Mouse (Mus musculus) embryo, embryonic 10 days (tissue): ENCODE results near the gene Slc39a1.

ENCODE experiments used
- DNase-seq: peaks from one replicate; pipeline ENCODE4 v3.0.0-alpha.2; 2015; ENCODE audit warnings: low spot score

Gene Slc39a1

DNA sequence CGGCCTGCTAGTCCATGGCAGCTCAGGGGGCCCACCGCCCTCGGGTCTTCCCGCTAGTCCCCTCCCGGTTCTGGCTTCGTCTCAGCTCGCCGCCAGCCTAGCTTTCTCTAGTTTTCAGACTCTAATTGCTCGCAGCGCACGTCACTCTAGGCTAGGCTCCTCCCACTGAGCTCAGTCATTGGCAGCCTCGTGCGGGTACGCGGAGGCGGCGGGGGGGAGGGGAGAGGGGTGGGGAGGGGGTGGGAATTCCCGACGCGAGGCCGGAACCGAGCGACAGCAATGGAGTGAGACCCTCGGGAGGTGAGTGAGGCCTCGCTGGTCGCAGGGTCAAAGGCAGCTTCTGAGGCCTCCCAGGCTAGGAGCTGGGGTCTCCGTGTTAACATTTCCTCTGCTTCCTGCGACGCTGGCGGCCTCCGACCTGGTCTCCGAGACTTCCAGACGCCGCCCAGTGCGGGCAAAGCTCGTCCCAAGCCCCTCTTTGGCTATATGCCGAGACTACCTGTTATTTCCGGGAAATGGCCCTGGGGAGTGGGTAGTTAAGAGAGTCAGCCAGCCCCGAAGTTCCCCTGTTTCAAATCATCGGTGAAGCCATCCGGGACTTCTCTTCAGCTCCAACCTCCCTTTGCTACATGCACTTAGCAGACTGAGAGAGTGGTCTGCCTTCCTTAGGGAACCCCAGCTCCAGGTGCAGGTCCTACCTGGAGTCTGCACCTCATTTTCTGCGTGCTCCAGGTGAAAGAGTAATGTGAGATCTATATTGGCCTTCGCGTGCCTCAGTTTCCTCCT lies at the start of gene Slc39a1:
Gene Slc39a1 (plus strand): TSS at position 213 of the 786 bp plus-strand sequence.
- peak; percentile 100 for DNase-seq

DNA sequence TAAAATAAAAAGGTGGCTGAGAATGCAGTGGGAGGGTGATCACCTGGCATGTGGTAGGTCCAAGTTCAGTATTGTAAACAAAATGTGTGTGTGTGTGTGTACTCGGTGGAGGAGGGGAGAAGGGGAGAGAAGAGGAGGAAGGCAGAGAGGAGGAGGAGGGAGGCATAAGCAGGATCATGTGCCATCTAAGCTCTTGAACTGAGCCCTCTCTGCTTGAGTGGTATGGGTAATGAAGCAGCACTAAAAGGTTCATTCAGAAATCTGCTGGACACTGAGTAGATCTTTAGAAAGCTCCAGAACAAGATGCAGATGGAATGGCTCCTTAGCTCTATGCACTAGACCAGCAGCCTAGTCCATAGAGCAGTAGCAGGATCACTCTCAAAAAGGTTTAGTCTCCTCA lies 45.1 kb upstream of the Slc39a1 start:
- no peak for DNase-seq

DNA sequence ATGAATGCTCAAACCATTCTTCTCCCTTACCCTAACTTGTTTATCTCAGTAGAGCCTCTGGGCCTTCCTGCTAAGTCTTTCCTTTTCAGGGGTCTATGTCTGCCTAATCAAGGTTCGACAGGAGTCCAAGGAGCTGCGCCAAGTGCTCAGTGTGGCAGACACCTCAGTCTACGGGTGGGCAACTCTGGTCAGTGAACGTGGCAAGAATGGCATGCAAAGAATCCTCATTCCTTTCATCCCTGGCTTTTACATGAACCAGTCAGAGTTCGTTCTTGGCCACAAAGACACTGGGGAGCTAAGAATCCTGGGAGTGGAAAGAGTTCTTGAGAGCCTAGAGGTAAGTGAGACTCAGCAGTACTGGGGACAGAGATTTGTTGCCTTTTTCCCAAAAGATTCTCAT lies 44.4 kb upstream of the Slc39a1 start:
- no peak for DNase-seq

DNA sequence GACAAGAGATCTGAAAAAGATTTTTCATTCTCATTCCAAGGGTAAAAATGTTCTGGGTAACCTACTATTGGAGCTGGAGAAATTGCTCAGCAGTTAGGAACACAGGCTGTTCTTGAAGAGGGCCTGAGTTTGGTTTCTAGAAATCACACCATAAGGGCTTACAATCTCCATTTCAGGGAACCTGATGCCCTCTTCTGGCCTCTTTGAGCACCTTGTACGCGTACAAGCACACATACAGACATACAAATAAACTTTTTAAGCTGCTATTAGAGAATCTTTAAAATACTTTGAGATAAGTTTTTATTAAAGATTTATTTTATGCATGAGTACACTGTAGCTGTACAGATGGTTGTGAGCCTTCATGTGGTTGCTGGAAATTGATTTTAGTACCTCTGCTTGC lies 43.4 kb upstream of the Slc39a1 start:
- no peak for DNase-seq

DNA sequence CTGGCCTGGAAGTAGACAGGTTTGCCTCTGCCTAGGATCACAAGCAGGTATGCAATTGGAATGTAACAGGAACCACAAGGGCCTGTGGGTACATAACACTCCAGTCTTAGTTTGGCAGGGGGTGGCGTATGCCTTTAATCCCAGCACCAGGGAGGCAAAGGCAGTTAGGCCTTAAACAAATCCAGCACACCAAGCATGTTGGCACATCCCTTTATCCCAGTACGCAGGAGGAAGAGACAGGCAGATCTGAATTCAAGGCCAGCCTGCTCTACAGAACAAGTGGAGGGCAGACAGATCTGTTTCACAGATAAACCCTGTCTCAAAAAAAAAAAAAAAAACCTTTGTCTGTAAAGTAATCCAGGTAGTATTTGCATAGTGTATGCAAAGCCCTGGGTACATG lies 39.3 kb upstream of the Slc39a1 start:
- no peak for DNase-seq

GRCm38 (mm10) chr3:90209908-90210566 lies 37.9 kb upstream of the Slc39a1 start:
- DNase-seq, result no peak

- DNase-seq, result no peak
These were observed 36.2 kb upstream of the Slc39a1 start for GRCm38 (mm10) chr3:90211475-90212398.

DNA sequence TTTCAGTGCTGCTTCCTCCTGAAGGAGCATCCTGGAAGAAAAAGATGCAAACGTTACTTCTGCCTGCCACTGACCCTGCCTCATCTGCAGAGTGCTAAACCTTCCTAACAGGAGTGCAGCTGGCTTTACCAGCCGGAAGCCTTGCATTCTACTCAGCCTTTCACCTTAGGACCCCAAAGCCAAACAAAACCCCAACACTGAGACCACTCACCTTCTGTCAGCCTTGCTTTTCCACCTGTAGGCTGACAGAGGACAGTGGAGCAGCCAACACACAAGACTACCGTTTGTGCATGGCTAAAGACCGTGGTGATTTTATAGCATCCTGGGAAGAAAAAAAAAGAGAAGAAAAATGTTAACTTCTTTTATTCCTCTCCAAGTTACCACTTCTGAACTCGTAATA lies 35.2 kb upstream of the Slc39a1 start:
- no peak for DNase-seq

GRCm38 (mm10) chr3:90213377-90213866 lies 34.5 kb upstream of the Slc39a1 start, which contains the start of the genes Rps27 and Rab13:
Rps27 (minus strand) TSS chr3:90213651.
Rab13 (plus strand) TSS chr3:90213695.
- DNase-seq, result peak; percentile 98

DNA sequence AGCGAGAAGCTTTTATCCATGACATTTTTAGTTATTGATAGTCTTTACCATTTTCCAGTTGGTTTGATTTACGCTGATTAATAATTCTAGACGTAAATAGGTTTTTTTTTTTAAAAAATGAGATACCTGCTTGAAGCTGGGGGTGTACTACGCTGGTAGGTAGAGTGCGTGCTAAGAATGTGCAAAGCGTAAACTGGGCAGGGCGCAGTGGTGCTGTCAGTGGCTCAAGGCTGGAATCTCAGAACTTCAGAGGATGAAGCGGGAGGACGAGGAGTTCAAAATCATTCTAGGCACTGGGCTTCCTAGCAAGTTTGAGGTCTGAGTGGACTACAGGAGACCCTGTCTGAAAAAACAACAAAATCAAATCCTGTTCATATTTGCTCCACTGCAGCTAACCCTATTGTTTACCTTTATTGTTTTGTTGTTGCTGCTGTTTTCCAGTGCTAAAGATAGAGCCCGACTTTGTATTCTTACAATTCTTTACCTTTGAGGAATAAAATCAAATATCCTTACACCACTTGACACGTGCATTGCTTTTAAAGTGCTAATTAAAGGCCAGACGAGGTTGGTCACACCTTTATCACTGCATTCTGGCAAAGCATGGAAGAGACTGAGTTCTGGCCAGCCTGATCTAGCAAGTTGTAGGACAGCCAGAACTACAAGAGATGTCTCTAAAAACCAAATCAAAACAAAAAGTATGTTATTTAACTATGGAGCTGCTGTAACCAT lies 33.9 kb upstream of the Slc39a1 start:
- DNase-seq, result peak; percentile 58

DNA sequence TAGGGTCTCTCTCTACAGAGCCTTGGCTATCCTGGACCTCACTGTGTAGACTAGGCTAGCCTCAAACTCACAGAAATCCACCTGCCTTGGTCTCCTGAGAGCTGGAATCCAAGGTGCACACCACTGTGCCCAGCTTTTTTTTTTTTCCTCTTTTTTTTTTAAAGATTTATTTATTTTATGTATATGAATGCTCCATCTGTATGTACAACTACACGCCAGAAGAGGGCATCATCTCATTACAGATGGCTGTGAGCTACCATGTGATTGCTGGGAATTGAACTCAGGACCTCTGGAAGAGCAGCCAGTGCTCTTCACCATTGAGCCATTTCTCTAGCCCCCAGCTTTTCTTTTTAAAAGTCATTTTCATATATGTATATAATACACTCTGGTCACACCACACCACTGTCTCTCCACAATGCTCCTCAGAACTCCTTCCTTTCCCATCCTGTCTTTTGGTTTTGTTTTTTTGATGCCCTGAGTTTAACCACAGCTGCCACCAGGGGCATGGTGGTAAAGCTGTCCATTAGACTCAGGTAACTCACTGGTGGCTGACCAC lies 32.1 kb upstream of the Slc39a1 start:
- DNase-seq, result no peak

GRCm38 (mm10) chr3:90220088-90220487 lies 27.9 kb upstream of the Slc39a1 start:
- peak; percentile 80 for DNase-seq

GRCm38 (mm10) chr3:90220531-90220951 lies 27.4 kb upstream of the Slc39a1 start:
- DNase-seq, result peak; percentile 73

DNA sequence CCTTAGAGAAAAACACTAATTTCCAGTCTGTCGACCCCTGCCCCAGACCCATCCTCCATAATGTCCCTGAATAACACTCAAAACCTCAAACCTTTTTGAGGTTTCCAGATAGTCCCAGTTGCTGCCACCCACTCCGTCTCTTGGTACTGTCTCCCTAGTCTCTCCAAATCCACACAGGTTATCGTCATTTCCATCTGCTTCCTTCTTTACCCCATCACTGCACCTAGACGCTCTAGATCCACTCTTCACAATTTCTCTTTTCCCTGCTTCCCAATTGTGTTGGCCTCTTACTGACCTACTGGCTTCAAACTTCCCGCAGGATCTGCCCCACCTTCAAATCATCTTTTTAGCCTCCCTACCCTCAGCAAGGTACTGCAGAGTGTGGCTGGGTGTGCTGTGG lies 26.8 kb upstream of the Slc39a1 start:
- no peak for DNase-seq

- no peak for DNase-seq
These were observed 25.5 kb upstream of the Slc39a1 start for GRCm38 (mm10) chr3:90222455-90222854.

DNA sequence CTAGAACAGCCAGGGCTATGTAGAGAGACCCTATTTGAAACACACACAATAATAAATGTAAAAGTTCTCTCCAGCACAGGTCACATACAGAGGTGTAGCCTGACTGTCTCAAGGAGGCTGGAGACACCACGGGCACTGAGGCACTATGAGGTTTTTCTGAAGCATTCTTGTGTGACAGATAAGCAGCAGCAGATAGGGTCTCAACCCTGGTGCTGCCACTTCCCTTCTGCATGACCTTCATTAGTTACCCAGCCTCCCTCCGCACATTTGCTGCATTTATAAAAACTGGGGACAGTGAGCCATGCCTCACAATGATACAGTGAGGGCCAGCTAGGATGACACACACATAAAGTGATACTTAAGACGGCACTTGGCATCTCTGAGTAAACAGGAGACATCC lies 25.0 kb upstream of the Slc39a1 start:
- DNase-seq, result no peak

DNA sequence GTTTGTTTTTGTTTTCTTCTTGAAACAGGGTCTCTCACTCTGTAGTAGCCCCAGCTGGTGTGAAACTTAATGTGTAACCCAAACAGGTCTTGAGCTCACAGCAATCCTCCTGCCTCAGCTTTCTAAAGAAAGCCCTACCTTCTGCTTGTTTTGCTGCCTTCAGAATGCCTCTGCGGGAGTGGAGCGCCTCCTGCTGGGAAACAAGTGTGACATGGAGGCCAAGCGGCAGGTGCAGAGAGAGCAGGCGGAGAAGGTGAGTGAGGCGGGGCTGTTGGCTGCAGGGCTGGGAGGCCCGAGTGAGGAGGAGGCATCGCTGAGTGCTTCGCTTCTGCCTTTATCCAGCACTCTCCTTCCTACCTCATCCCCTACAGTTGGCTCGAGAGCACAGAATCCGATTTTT lies 23.6 kb upstream of the Slc39a1 start:
- DNase-seq, result no peak

DNA sequence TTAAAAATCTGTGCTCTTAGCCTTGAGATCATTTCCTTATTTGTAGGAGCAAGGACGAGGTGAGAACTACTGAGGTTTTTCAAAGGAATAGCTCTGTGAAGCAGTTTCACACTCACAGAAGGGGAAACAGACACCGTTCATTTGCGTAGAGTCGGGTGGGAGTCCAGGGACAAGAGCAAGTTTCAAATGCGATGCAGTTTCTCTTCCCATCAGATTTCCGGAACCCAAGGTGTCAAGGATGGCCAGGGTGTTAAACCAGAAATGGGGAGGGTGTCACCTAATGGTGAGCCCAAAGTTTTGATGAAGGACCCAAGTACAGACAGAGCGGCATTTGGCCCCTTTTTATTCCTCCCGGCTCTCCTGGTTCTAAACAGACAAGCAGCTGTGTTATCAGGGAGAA lies 16.9 kb upstream of the Slc39a1 start:
- no peak for DNase-seq

DNA sequence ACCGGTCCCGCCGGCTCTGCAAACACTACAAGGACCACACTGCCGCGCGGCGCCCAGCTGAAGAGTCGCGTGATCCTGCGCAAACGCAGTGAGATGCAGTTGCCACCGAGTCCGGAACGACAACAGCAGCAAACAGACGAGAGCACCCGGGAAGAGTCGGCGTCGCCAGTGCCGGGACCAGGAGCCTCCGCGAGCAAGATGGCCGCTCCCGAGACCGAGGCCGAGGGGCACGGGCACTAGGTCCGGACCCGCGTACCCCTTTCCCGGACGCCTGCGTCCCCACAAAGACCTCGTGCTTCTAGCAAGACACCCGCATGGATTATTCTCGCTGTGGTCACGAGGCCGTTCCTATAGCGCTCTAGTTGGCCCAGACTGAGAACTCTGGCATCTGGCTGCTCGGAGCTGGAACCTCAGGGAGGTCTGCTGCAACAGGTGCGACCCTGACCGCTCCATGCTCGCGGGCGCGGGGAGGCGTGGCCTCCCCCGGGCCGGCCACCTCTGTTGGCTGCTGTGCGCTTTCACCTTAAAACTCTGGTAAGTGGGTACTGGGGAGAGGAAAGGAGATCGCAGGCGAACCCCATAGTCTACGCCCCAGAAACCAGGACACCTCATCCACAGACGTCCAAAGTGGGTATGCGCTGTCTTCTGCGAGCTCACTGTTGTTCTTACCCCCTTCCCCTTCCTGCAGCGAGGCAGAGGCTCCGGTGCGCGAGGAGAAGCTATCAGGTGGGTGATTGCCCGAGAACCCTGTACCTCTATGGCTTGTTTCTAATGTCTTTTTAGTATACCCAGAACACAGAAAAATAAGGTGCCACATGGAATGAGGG lies 16.3 kb upstream of the Slc39a1 start, which contains the start of gene Jtb:
Gene Jtb (plus strand): TSS at position 91 of the 827 bp plus-strand sequence.
- peak; percentile 97 for DNase-seq

DNA sequence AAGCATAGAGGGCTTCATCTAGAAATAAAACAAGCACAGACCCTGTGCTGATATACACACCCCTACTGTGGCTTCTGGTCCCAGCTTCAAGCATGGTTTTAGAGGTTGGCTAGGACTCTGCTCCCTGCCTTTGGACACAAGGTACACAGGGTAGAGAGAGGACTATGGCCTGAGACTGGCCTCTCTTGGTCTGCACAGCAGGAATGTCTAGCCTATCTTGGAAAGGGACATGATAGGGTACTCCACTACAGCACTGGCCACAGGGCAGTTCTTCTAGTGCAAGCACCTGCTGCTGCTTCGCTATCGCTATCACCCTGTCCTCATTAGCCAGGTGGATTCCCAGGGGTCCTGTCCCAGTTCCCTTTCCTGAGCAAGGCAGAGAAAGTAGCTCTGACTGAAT lies 6.7 kb upstream of the Slc39a1 start:
- no peak for DNase-seq
